Mouse (Mus musculus) CH12.LX (cell line): ENCODE results near the gene Gm11627. TPM values are rescaled to one million over a fixed set of nuclear protein-coding genes. Genes with fewer than 3 reads are reported as not detected.

Source experiments
- DNase-seq: peaks from one replicate; pipeline ENCODE4 v3.0.0-alpha.2; 2013; ENCODE audit errors: extremely low read depth
- H3K27ac ChIP-seq: 2 replicates; pipeline ENCODE4 v1.5.1; 2012; ENCODE audit warnings: low read depth, mild to moderate bottlenecking, control low read depth, moderate library complexity; ENCODE audit not compliant: insufficient read depth
- H3K27me3 ChIP-seq: replicated peaks from 2 replicates; pipeline ENCODE3; 2012; ENCODE audit warnings: inconsistent platforms
- H3K36me3 ChIP-seq, 2 experiments: replicated peaks in 1 of 2; 2 replicates each; pipeline versions ENCODE3 to v1.6.1; 2012; ENCODE audit warnings: inconsistent platforms in 1 of 2, low read length in 1 of 2, mild to moderate bottlenecking in 1 of 2, mixed read lengths in 1 of 2, moderate library complexity in 1 of 2; ENCODE audit not compliant: control insufficient read depth in 1 of 2, insufficient read depth in 1 of 2
- H3K4me1 ChIP-seq, 2 experiments: 2 replicates each; pipeline ENCODE4 v1.6.1; 2012; ENCODE audit warnings: inconsistent platforms in 1 of 2, moderate library complexity in 1 of 2; ENCODE audit not compliant: insufficient read depth in 2 of 2, control insufficient read depth in 1 of 2
- H3K4me2 ChIP-seq: 2 replicates; pipeline ENCODE4 v1.6.1; 2012; ENCODE audit warnings: low read depth, mild to moderate bottlenecking, control low read depth; ENCODE audit not compliant: poor library complexity, insufficient read depth, severe bottlenecking
- H3K4me3 ChIP-seq, 3 experiments: fragments of 150-350 bp in 1 of 3; sonication (generic) in 1 of 3; replicated peaks in 1 of 3; 2 replicates each; pipeline versions ENCODE3 to v1.5.1; 2011 to 2012; ENCODE audit warnings: low read depth in 2 of 3, low read length in 2 of 3, mild to moderate bottlenecking in 2 of 3, moderate library complexity in 2 of 3, control low read depth in 1 of 3, improper control_type of control experiment in 1 of 3, inconsistent platforms in 1 of 3, mixed read lengths in 1 of 3; ENCODE audit not compliant: poor library complexity in 1 of 3
- H3K79me2 ChIP-seq: replicated peaks from 2 replicates; pipeline ENCODE4 v1.6.1; 2012; ENCODE audit warnings: mild to moderate bottlenecking, moderate library complexity; ENCODE audit not compliant: control insufficient read depth, poor library complexity, insufficient read depth, severe bottlenecking; ENCODE audit errors: extremely low read depth
- H3K9ac ChIP-seq: 2 replicates; pipeline ENCODE4 v1.6.1; 2012; ENCODE audit warnings: low read depth, mild to moderate bottlenecking, control low read depth, moderate library complexity; ENCODE audit not compliant: insufficient read depth
- H3K9me3 ChIP-seq: replicated peaks from 2 replicates; pipeline ENCODE3; 2012; ENCODE audit warnings: low read length, inconsistent platforms, mixed read lengths
- CHD2 ChIP-seq: IDR thresholded peaks from 2 replicates; pipeline ENCODE4 v1.6.1; 2011; ENCODE audit warnings: low read length, improper control_type of control experiment
- CTCF ChIP-seq, 2 experiments: IDR thresholded peaks in 1 of 2; conservative IDR thresholded peaks in 1 of 2; 2 replicates each; pipeline ENCODE4 v1.5.1; 2011 to 2012; ENCODE audit warnings: low read depth in 2 of 2, low read length in 2 of 2, improper control_type of control experiment in 1 of 2, inconsistent platforms in 1 of 2, mild to moderate bottlenecking in 1 of 2, moderate library complexity in 1 of 2
- E2F4 ChIP-seq: IDR thresholded peaks from 2 replicates; pipeline ENCODE4 v1.6.1; 2011; ENCODE audit warnings: low read depth, low read length, improper control_type of control experiment; ENCODE audit not compliant: insufficient replicate concordance
- ELF1 ChIP-seq: IDR thresholded peaks from 2 replicates; pipeline ENCODE4 v1.6.1; 2014; ENCODE audit warnings: low read depth, mild to moderate bottlenecking, inconsistent platforms, low read length, improper control_type of control experiment
- EP300 ChIP-seq: IDR thresholded peaks from 2 replicates; pipeline ENCODE4 v1.6.1; 2011; ENCODE audit warnings: low read length, improper control_type of control experiment
- ETS1 ChIP-seq: conservative IDR thresholded peaks from 2 replicates; pipeline ENCODE4 v1.6.1; 2012; ENCODE audit warnings: low read depth, mild to moderate bottlenecking, inconsistent platforms, low read length, improper control_type of control experiment, moderate library complexity
- HCFC1 ChIP-seq: IDR thresholded peaks from 2 replicates; pipeline ENCODE4 v1.6.1; 2012; ENCODE audit warnings: low read depth, mild to moderate bottlenecking, inconsistent platforms, low read length, improper control_type of control experiment
- IRF4 ChIP-seq: IDR thresholded peaks from 2 replicates; pipeline ENCODE4 v1.6.1; 2014; ENCODE audit warnings: low read depth, mild to moderate bottlenecking, inconsistent platforms, low read length, improper control_type of control experiment
- JUND ChIP-seq: conservative IDR thresholded peaks from 2 replicates; pipeline ENCODE4 v1.6.1; 2011; ENCODE audit warnings: low read depth, low read length, improper control_type of control experiment
- KAT2A ChIP-seq: IDR thresholded peaks from 2 replicates; pipeline ENCODE4 v1.6.1; 2012; ENCODE audit warnings: low read length, improper control_type of control experiment, inconsistent platforms; ENCODE audit not compliant: insufficient replicate concordance
- MAFK ChIP-seq: IDR thresholded peaks from 2 replicates; pipeline ENCODE4 v1.6.1; 2011; ENCODE audit warnings: low read length, improper control_type of control experiment; ENCODE audit not compliant: insufficient replicate concordance
- MAX ChIP-seq: IDR thresholded peaks from 2 replicates; pipeline ENCODE4 v1.6.1; 2011; ENCODE audit warnings: low read length, improper control_type of control experiment
- MAZ ChIP-seq: IDR thresholded peaks from 2 replicates; pipeline ENCODE4 v1.6.1; 2012; ENCODE audit warnings: low read depth, mild to moderate bottlenecking, inconsistent platforms, low read length, improper control_type of control experiment, moderate library complexity
- MEF2A ChIP-seq: IDR thresholded peaks from 2 replicates; pipeline ENCODE4 v1.6.1; 2014; ENCODE audit warnings: low read depth, mild to moderate bottlenecking, inconsistent platforms, low read length, improper control_type of control experiment, borderline replicate concordance
- MXI1 ChIP-seq: IDR thresholded peaks from 2 replicates; pipeline ENCODE4 v1.6.1; 2011; ENCODE audit warnings: mild to moderate bottlenecking, low read depth, low read length, improper control_type of control experiment
- MYC ChIP-seq: IDR thresholded peaks from 2 replicates; pipeline ENCODE4 v1.6.1; 2011; ENCODE audit warnings: low read depth, mild to moderate bottlenecking, improper control_type of control experiment, low read length
- NELFE ChIP-seq: IDR thresholded peaks from 2 replicates; pipeline ENCODE4 v1.6.1; 2011; ENCODE audit warnings: low read depth, low read length, improper control_type of control experiment
- NRF1 ChIP-seq: IDR thresholded peaks from 2 replicates; pipeline ENCODE4 v1.6.1; 2014; ENCODE audit warnings: low read depth, mild to moderate bottlenecking, inconsistent platforms, low read length, improper control_type of control experiment, moderate library complexity
- PAX5 ChIP-seq: IDR thresholded peaks from 2 replicates; pipeline ENCODE4 v1.6.1; 2012; ENCODE audit warnings: low read length, inconsistent platforms, mixed read lengths
- POLR2AphosphoS2 ChIP-seq: IDR thresholded peaks from 2 replicates; pipeline ENCODE4 v1.6.1; 2011; ENCODE audit warnings: low read depth, low read length, improper control_type of control experiment
- RCOR1 ChIP-seq: conservative IDR thresholded peaks from 2 replicates; pipeline ENCODE4 v1.6.1; 2012; ENCODE audit warnings: low read depth, mild to moderate bottlenecking, inconsistent platforms, low read length, improper control_type of control experiment
- SMC3 ChIP-seq: IDR thresholded peaks from 2 replicates; pipeline ENCODE4 v1.6.1; 2011; ENCODE audit warnings: low read depth, low read length, improper control_type of control experiment
- TBP ChIP-seq: conservative IDR thresholded peaks from 2 replicates; pipeline ENCODE4 v1.6.1; 2011; ENCODE audit warnings: low read depth, low read length, improper control_type of control experiment
- TCF12 ChIP-seq: IDR thresholded peaks from 2 replicates; pipeline ENCODE4 v1.6.1; 2014; ENCODE audit warnings: low read depth, mild to moderate bottlenecking, inconsistent platforms, low read length, improper control_type of control experiment
- UBTF ChIP-seq: IDR thresholded peaks from 2 replicates; pipeline ENCODE4 v1.6.1; 2012; ENCODE audit warnings: low read depth, mild to moderate bottlenecking, inconsistent platforms, low read length, improper control_type of control experiment, moderate library complexity
- ZC3H11A ChIP-seq: IDR thresholded peaks from 2 replicates; pipeline ENCODE4 v1.6.1; 2012; ENCODE audit warnings: low read depth, mild to moderate bottlenecking, inconsistent platforms, low read length, improper control_type of control experiment
- ZMIZ1 ChIP-seq: IDR thresholded peaks from 2 replicates; pipeline ENCODE4 v1.6.1; 2012; ENCODE audit warnings: low read depth, mild to moderate bottlenecking, inconsistent platforms, low read length, improper control_type of control experiment
- dilution Hi-C: fragments of 300-500 bp; cut with MboI; formaldehyde crosslinking; loops from 2 replicates; pipeline ENCODE4 v1.14.3; 2020; ENCODE audit warnings: low sequenced_read_pairs; ENCODE audit not compliant: extremely low pct_unique_long_range_greater_than_20kb, extremely low pct_ligation_motif_present
- in situ Hi-C: fragments of 300-500 bp; cut with MboI; formaldehyde crosslinking; loops from 3 replicates; pipeline ENCODE4 v1.14.3; 2019; ENCODE audit warnings: low sequenced_read_pairs, low pct_ligation_motif_present, low pct_unique_long_range_greater_than_20kb, mixed read lengths
- polyA plus RNA-seq: library from polyadenylated mRNA; unstranded; fragments of >175 nt; gene quantifications from 2 replicates; pipeline ENCODE4 v1.2.1, GENCODE M21; 2012; ENCODE audit warnings: low read depth; ENCODE audit not compliant: insufficient read length
- total RNA-seq, 2 experiments: library from RNA; depleted of rRNA; stranded (reverse); fragments of 300-350 nt in 1 of 2; fragments of >200 nt in 1 of 2; gene quantifications; 2 replicates each; pipeline ENCODE4 v1.2.3; 2012 to 2014

Gm11627 gene
- total and polyA plus RNA-seq, 3 experiments: 0.42 to 0.63 TPM; not detected in 1

DNA sequence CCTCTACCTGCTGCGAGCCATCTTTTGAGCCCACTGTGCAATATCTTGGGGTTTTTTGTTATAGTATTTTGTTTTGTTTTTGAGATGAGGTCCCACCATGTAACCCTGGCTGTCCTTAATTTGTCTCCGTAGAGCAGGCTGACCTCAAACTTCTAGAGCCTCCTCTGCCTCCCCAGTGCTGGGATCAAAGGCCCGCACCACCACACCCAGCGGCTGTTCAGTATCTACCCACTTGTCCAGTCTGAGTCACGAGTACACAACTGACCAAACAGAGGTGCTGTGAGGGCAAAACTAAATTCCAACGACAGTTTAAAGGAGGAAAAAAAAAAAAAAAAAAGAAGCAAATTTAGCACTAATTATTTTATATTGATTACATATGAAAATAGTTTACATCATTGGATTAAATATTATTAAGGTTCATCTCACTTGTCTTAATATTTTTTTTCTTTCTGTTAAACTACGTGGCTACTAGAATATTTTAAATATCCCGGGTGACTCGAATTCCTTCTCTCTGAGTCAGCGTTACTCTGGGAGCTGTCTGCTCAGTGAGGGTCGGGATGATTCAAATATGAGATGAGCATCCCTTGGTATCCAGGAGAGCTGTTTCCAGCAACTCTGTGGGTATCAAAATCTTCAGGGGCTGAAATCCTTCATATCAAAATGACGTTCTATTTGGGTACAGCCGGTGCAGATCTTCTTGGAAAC is 3.1 kb downstream of the Gm11627 start:
- TF ChIP-seq ZC3H11A (no peak), IRF4 (no peak), NRF1 (no peak), E2F4 (no peak), CTCF (conservative IDR thresholded peaks at IDR 0.05 in 1 of 2, IDR thresholded peaks at IDR 0.05 in 1 of 2; ENCODE audit: low read depth in 2 of 2, low read length in 2 of 2) (no peak), RCOR1 (no peak), MAZ (no peak), PAX5 (no peak), MAFK (no peak), JUND (no peak), MEF2A (no peak), NELFE (no peak), KAT2A (no peak), POLR2AphosphoS2 (no peak), MYC (no peak), ZMIZ1 (no peak), ELF1 (no peak), TBP (no peak), EP300 (no peak)
- H3K9ac ChIP-seq: no peak overlapping the region
- dilution Hi-C loops (no loop called here), in situ Hi-C loops (loop anchor here (5.0 kb wide), 1 partner anchor 71 kb away; no protein-coding TSS in a partner anchor)
- H3K4me3 ChIP-seq: no peak overlapping the region
- H3K36me3 ChIP-seq: no peaks in the 10 kb centered on the region
- peaks cover 0 to 12% of the 10 kb centered on the region in 2 experiments; a peak in 2 of 4 replicates for H3K4me1 ChIP-seq
- H3K27ac ChIP-seq: no peak overlapping the region
- no peaks in the 10 kb centered on the region for H3K9me3 ChIP-seq
- no peak for DNase-seq
- no peak overlapping the region for H3K4me2 ChIP-seq
- no peaks in the 10 kb centered on the region for H3K79me2 ChIP-seq
- H3K27me3 ChIP-seq: peaks cover 52% of the 10 kb centered on the region

DNA sequence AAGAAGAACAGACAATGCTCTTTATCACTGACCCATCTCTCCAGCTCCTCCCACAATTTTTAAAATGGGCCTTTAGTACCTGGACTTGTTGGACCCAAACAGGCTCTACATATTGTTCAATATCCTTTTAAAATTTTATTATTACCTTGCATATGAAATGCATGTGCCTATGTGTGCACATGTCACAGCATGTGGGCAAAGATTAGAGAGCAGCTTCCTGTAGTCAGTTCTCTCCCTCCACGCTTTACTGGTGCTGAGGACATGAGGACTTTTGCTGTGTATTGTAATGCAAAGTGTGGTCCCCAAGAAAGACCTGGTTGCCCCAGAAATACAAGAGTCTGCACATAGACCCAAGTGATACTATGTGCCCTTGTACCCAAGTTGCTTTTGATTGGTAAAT is 4.2 kb downstream of the Gm11627 start:
- Histone ChIP-seq H3K4me2 (no peak overlapping the region), H3K9me3 (no peaks in the 10 kb centered on the region), H3K4me1 (peaks cover 0 to 12% of the 10 kb centered on the region in 2 experiments; a peak in 2 of 4 replicates)
- DNase-seq: no peak
- TF ChIP-seq MYC (no peak), PAX5 (no peak), SMC3 (no peak), TCF12 (no peak), HCFC1 (no peak), MAZ (no peak), NRF1 (no peak), UBTF (no peak), MAX (no peak), KAT2A (no peak), CHD2 (no peak), ETS1 (no peak), EP300 (no peak), JUND (no peak), POLR2AphosphoS2 (no peak), MXI1 (no peak), ZC3H11A (no peak)
- TF ChIP-seq, all 38 proteins: peak for 0
- H3K36me3 ChIP-seq: no peaks in the 10 kb centered on the region
- H3K27me3 ChIP-seq: peaks cover 42% of the 10 kb centered on the region
- dilution Hi-C loops (no loop called here), in situ Hi-C loops (loop anchor here (5.0 kb wide), 1 partner anchor 72 kb away; no protein-coding TSS in a partner anchor)
- H3K27ac ChIP-seq: no peak overlapping the region
- no peak overlapping the region for H3K9ac ChIP-seq
- H3K79me2 ChIP-seq: no peaks in the 10 kb centered on the region
- H3K4me3 ChIP-seq: no peak overlapping the region
